Mouse (Mus musculus) embryo, embryonic 10.5 days (tissue): ENCODE data around the gene Hist1h3d.
A peak's percentile ranks its signal among the peaks of the same experiment; 100 is the strongest.
"Not testable (repeated sequence)": the region's sequence is repeated elsewhere in the genome, so short reads cannot be mapped to it uniquely, and the experiment has no call there.

ENCODE experiments used
- DNase-seq: peaks from one replicate; pipeline ENCODE4 v3.0.0-alpha.2; 2015; ENCODE audit warnings: low spot score

Gene Hist1h3d

GRCm38 (mm10) chr13:23570261-23571021, 5.1 kb upstream of the Hist1h3d start:
- DNase-seq: peak; percentile 78

GRCm38 (mm10) chr13:23571022-23571503, 4.5 kb upstream of the Hist1h3d start, which contains the start of the genes Hist1h2ae and Hist1h2bg:
Gene Hist1h2ae, minus strand, starts transcription at chr13:23571220.
Gene Hist1h2bg, plus strand, starts transcription at chr13:23571396.
- DNase-seq: peak; percentile 96

GRCm38 (mm10) chr13:23571504-23572217, 3.9 kb upstream of the Hist1h3d start:
- DNase-seq: peak; percentile 82

- DNase-seq: peak; percentile 72
These were observed 3.1 kb upstream of the Hist1h3d start for GRCm38 (mm10) chr13:23572218-23573033.

- DNase-seq: peak; percentile 50
These were observed 2.3 kb upstream of the Hist1h3d start for GRCm38 (mm10) chr13:23573034-23573897.

GRCm38 (mm10) chr13:23573898-23574524, 1.6 kb upstream of the Hist1h3d start, which contains the start of the genes Hist1h2bf and Hist1h2ad:
Gene Hist1h2bf, minus strand, starts transcription at chr13:23574196.
Gene Hist1h2ad, plus strand, starts transcription at chr13:23574381.
- DNase-seq: peak; percentile 99

GRCm38 (mm10) chr13:23574546-23575170, 905 bp upstream of the Hist1h3d start:
- DNase-seq: peak; percentile 67

- not testable (repeated sequence) for DNase-seq
These were observed 326 bp downstream of the Hist1h3d start for GRCm38 (mm10) chr13:23575864-23576313.

GRCm38 (mm10) chr13:23576351-23576881, 853 bp downstream of the Hist1h3d start:
- DNase-seq: peak; percentile 79

GRCm38 (mm10) chr13:23576906-23577639, 1.5 kb downstream of the Hist1h3d start:
- peak; percentile 57 for DNase-seq

GRCm38 (mm10) chr13:23577835-23578234, 2.3 kb downstream of the Hist1h3d start:
- peak; percentile 36 for DNase-seq

GRCm38 (mm10) chr13:23581408-23582218, 6.0 kb downstream of the Hist1h3d start, which contains the start of gene Hist1h4d:
Gene Hist1h4d, plus strand, starts transcription at chr13:23581598.
- peak; percentile 100 for DNase-seq

- DNase-seq: peak; percentile 80
These were observed 6.9 kb downstream of the Hist1h3d start for GRCm38 (mm10) chr13:23582219-23583056.

- peak; percentile 44 for DNase-seq
These were observed 8.0 kb downstream of the Hist1h3d start for GRCm38 (mm10) chr13:23583387-23584068.

- peak; percentile 56 for DNase-seq
These were observed 8.8 kb downstream of the Hist1h3d start for GRCm38 (mm10) chr13:23584331-23584730.

GRCm38 (mm10) chr13:23585029-23585441, 9.5 kb downstream of the Hist1h3d start:
- peak; percentile 85 for DNase-seq
